Mouse (Mus musculus): ENCODE results near the gene Matn3.

GRCm38 (mm10) chr12:8954161-8954561 lies 6.4 kb downstream of the Matn3 start:
- TF ChIP-seq CTCF (IDR thresholded peaks at IDR 0.05; ENCODE audit: low read depth) (no peak), EP300 (IDR thresholded peaks at IDR 0.05; ENCODE audit: low read depth) (no peak)
